Mouse (Mus musculus): ENCODE data around the gene Gm10563.

Gene Gm10563

GRCm38 (mm10) chr4:155571442-155571841 is 73.8 kb downstream of the Gm10563 start:
- in situ Hi-C loops (cut with MboI; ENCODE audit: unreplicated experiment in 2 of 2) = loop anchor here (10.0 to 25.0 kb wide), 3 partner anchors 477 to 1409 kb away; partner anchors contain the start of genes Hes5 (in 1 of the 2), Megf6 (in 1 of the 2), Pank4 (in 1 of the 2) and Tprgl (in 1 of the 2)

- in situ Hi-C loops (cut with MboI; ENCODE audit: unreplicated experiment in 2 of 2) = loop anchor here (10.0 to 25.0 kb wide), 3 partner anchors 476 to 1408 kb away; partner anchors contain the start of genes Hes5 (in 1 of the 2), Megf6 (in 1 of the 2), Pank4 (in 1 of the 2) and Tprgl (in 1 of the 2)
Measured at GRCm38 (mm10) chr4:155570315-155570714, 74.9 kb downstream of the Gm10563 start.

- in situ Hi-C loops (cut with MboI; ENCODE audit: unreplicated experiment in 2 of 2) = loop anchor here (5.0 to 25.0 kb wide), 5 partner anchors 88 to 1408 kb away; partner anchors contain the start of genes Hes5 (in 1 of the 2), Megf6 (in 1 of the 2), Pank4 (in 1 of the 2) and Tprgl (in 1 of the 2)
Measured at GRCm38 (mm10) chr4:155569818-155570217, 75.4 kb downstream of the Gm10563 start.

GRCm38 (mm10) chr4:155568632-155569370 is 76.4 kb downstream of the Gm10563 start:
- in situ Hi-C loops (cut with MboI; ENCODE audit: unreplicated experiment in 2 of 2) = loop anchor here (5.0 to 25.0 kb wide), 4 partner anchors 86 to 1406 kb away; partner anchors contain the start of genes Hes5 (in 1 of the 2), Megf6 (in 1 of the 2), Pank4 (in 1 of the 2) and Tprgl (in 1 of the 2)

- in situ Hi-C loops (cut with MboI; ENCODE audit: unreplicated experiment in 2 of 2) = loop anchor here (5.0 to 25.0 kb wide), 4 partner anchors 86 to 1406 kb away; partner anchors contain the start of genes Hes5 (in 1 of the 2), Megf6 (in 1 of the 2), Pank4 (in 1 of the 2) and Tprgl (in 1 of the 2)
Measured at GRCm38 (mm10) chr4:155568170-155568569, 77.0 kb downstream of the Gm10563 start.

GRCm38 (mm10) chr4:155566555-155566954 is 78.7 kb downstream of the Gm10563 start:
- in situ Hi-C loops (cut with MboI; ENCODE audit: unreplicated experiment in 2 of 2) = loop anchor here (5.0 to 25.0 kb wide), 4 partner anchors 84 to 1404 kb away; partner anchors contain the start of genes Hes5 (in 1 of the 2), Megf6 (in 1 of the 2), Pank4 (in 1 of the 2) and Tprgl (in 1 of the 2)

All from v-Abl transformed pro-B cells (cell line).